Mouse (Mus musculus) lung, postnatal 0 days (tissue): ENCODE measurements at regions not wholly inside any gene's neighbourhood (a gene's known extent, or its start where the extent isn't known, plus 50 kb on each side); places are given as distances from the start of the nearest gene placed in this dataset.

ENCODE experiments used
- ATAC-seq: fragments of 200-750 bp; cut with Nextera tagmentation; 2 replicates; pipeline ENCODE4 v1.8.0; 2017; ENCODE audit warnings: moderate library complexity
- DNase-seq: peaks from one replicate; pipeline ENCODE4 v3.0.0-alpha.2; 2016; ENCODE audit warnings: low spot score
- H3K27ac ChIP-seq: fragments of 300-500 bp; sonication (generic); 2 replicates; pipeline ENCODE4 v1.5.1; 2014; ENCODE audit warnings: antibody characterized with exemption, mild to moderate bottlenecking, low read length, mixed read lengths
- H3K27me3 ChIP-seq: fragments of 300-500 bp; sonication (generic); replicated peaks from 2 replicates; pipeline ENCODE4 v1.6.1; 2014; ENCODE audit warnings: low read length, mixed read lengths; ENCODE audit not compliant: insufficient read depth
- H3K36me3 ChIP-seq: fragments of 300-500 bp; sonication (generic); 2 replicates; pipeline ENCODE4 v1.6.1; 2014; ENCODE audit warnings: low read length, mixed read lengths; ENCODE audit not compliant: insufficient read depth
- H3K4me1 ChIP-seq: fragments of 300-500 bp; sonication (generic); 2 replicates; pipeline ENCODE4 v1.6.1; 2014; ENCODE audit warnings: antibody characterized with exemption, low read depth, low read length, mixed read lengths; ENCODE audit not compliant: insufficient read depth
- H3K4me2 ChIP-seq: fragments of 300-500 bp; sonication (generic); replicated peaks from 2 replicates; pipeline ENCODE4 v1.6.1; 2014; ENCODE audit warnings: low read depth, mild to moderate bottlenecking, low read length, moderate library complexity, mixed read lengths
- H3K4me3 ChIP-seq: fragments of 300-500 bp; sonication (generic); 2 replicates; pipeline ENCODE4 v1.5.1; 2014; ENCODE audit warnings: low read depth, low read length
- H3K9ac ChIP-seq: fragments of 300-500 bp; sonication (generic); replicated peaks from 2 replicates; pipeline ENCODE4 v1.6.1; 2014; ENCODE audit warnings: low read depth, mild to moderate bottlenecking
- H3K9me3 ChIP-seq: fragments of 300-500 bp; sonication (generic); 2 replicates; pipeline ENCODE4 v1.6.1; 2016; ENCODE audit warnings: low read length, mixed read lengths
- CTCF ChIP-seq: IDR thresholded peaks from 2 replicates; pipeline ENCODE4 v1.5.1; 2016; ENCODE audit warnings: antibody characterized with exemption, mild to moderate bottlenecking
- EP300 ChIP-seq: IDR thresholded peaks from 2 replicates; pipeline ENCODE4 v1.6.1; 2016; ENCODE audit warnings: antibody characterized with exemption, mild to moderate bottlenecking, control low read depth
- WGBS: fragments of 180-500 bp; shearing (Covaris S2); extraction: QIAGEN DNeasy Blood & Tissue Kit; methylation state at CpG from one replicate; pipeline ENCODE4 v1.1.7; 2014; 5-methylcytosine and 5-hydroxymethylcytosine counted together

DNA sequence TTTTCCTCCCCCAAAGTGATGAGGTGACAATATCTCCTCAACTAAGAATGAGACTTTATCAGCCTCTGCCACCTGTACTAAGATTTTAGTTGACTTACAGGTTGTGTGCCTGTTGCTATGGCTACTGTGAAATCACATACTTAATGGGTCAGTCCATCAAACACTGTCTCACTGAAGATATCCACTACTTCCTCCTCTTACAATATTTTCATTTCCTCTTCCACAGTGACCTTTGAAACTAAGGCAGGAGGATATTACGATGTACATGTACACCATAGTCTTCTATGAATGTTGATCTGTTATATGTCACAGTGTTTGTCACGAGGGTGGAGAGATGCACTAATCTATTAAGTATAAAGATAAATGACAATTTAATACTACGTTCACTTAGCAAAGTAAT lies 212.4 kb upstream of the Dab2 start:
- Histone ChIP-seq H3K4me2 (no peak overlapping the region), H3K27ac (no peak overlapping the region), H3K9ac (no peak overlapping the region), H3K9me3 (no peaks in the 10 kb centered on the region), H3K4me3 (no peak overlapping the region), H3K4me1 (no peaks in the 10 kb centered on the region), H3K36me3 (no peaks in the 10 kb centered on the region), H3K27me3 (no peaks in the 10 kb centered on the region)
- DNase-seq (no peak), ATAC-seq (no peak)
- no peak for TF ChIP-seq CTCF
- TF ChIP-seq EP300: no peak
- 64% methylated on average over 3 of the region's 3 CpGs for WGBS

DNA sequence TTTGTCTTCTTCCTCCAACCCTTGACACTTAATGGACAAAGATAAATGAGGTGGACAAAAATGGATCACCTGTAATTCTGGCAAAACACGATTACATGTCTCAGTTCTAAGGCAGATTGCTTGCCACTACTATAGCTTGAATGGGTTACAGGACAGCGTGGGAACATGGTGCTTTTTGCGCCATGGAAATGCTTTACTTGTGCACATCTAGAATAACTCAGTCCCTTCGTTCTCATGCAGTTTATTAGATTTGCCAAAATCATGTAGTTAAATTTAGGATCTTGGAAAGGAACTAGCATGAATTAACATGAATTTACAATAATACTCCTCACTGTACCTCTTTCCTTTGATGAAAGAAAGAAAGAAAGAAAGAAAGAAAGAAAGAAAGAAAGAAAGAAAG lies 211.1 kb upstream of the Dab2 start:
- H3K4me3 ChIP-seq: no peak overlapping the region
- no peaks in the 10 kb centered on the region for H3K27me3 ChIP-seq
- no peaks in the 10 kb centered on the region for H3K4me1 ChIP-seq
- H3K27ac ChIP-seq: no peak overlapping the region
- no peaks in the 10 kb centered on the region for H3K36me3 ChIP-seq
- DNase-seq (no peak), ATAC-seq (no peak)
- 85% methylated on average over 4 of the region's 4 CpGs for WGBS
- TF ChIP-seq EP300: no peak
- TF ChIP-seq CTCF: no peak
- H3K9ac ChIP-seq: no peak overlapping the region
- H3K4me2 ChIP-seq: no peak overlapping the region
- no peaks in the 10 kb centered on the region for H3K9me3 ChIP-seq

DNA sequence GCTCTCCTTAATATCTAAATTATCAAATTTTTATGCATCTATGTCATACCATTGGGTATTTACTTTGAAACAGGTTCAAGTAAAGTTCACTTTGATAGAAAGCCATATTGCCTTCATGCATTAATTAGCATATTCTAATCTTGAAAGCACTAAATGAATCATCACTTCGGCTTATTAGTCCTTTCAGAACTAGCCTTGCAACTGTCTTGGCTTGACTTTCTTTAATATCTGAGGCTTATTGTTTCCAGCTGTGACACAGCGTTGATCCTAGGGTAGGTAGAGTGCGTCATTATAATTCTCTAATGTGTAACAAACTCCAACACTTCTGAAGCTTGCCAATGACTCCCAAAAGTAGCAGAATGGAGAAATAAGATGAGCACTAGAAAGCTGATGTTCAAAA lies 169.9 kb upstream of the Dab2 start:
- no peak for TF ChIP-seq CTCF
- TF ChIP-seq EP300: no peak
- Histone ChIP-seq H3K4me2 (no peak overlapping the region), H3K9ac (no peak overlapping the region), H3K27me3 (no peaks in the 10 kb centered on the region), H3K4me3 (no peak overlapping the region), H3K36me3 (no peaks in the 10 kb centered on the region), H3K4me1 (no peaks in the 10 kb centered on the region), H3K27ac (no peak overlapping the region), H3K9me3 (no peaks in the 10 kb centered on the region)
- no peak for ATAC-seq
- WGBS: 71% methylated on average over 3 of the region's 3 CpGs
- no peak for DNase-seq

GRCm38 (mm10) chr15:6132216-6132615 lies 167.4 kb upstream of the Dab2 start:
- ATAC-seq: no peak
- Histone ChIP-seq H3K36me3 (no peaks in the 10 kb centered on the region), H3K4me3 (no peak overlapping the region), H3K27me3 (no peaks in the 10 kb centered on the region), H3K4me2 (no peak overlapping the region), H3K9me3 (no peaks in the 10 kb centered on the region), H3K27ac (no peak overlapping the region), H3K4me1 (no peaks in the 10 kb centered on the region), H3K9ac (no peak overlapping the region)
- no peak for TF ChIP-seq EP300
- TF ChIP-seq CTCF: no peak
- DNase-seq: no peak

DNA sequence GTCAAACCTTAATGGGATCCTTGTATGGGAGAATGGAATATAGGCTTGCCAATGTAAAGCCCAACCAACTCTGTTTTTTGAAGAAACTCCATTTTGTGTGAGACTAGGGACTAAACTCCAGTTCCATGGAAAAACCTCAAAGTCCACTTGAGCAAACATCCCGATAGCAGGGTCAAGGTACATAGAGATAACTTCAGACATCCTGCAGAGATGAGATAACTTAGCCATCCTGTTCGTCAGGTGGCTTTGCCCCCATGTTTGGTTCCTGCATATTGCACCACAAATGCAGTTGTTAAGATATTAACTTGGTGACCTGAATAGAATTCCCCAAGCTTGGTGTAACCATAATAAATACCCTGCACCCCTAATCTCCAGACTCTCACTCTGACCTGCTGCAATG lies 154.5 kb upstream of the Dab2 start:
- WGBS: 58% methylated on average over 2 of the region's 2 CpGs
- Histone ChIP-seq H3K27me3 (no peaks in the 10 kb centered on the region), H3K9ac (no peak overlapping the region)

GRCm38 (mm10) chr15:6154706-6155105 lies 144.9 kb upstream of the Dab2 start:
- no peak overlapping the region for H3K4me3 ChIP-seq
- 42% methylated on average over 9 of the region's 9 CpGs for WGBS
- H3K27me3 ChIP-seq: no peaks in the 10 kb centered on the region
- TF ChIP-seq CTCF (no peak), EP300 (no peak)
- no peak overlapping the region for H3K4me2 ChIP-seq
- no peaks in the 10 kb centered on the region for H3K4me1 ChIP-seq
- no peak overlapping the region for H3K9ac ChIP-seq
- ATAC-seq (no peak), DNase-seq (no peak)
- no peaks in the 10 kb centered on the region for H3K36me3 ChIP-seq
- H3K27ac ChIP-seq: no peak overlapping the region
- H3K9me3 ChIP-seq: no peaks in the 10 kb centered on the region

More for the DNA sequence above, 154.5 kb upstream of the Dab2 start:
- ATAC-seq (no peak), DNase-seq (no peak)
- no peak overlapping the region for H3K4me2 ChIP-seq
- H3K36me3 ChIP-seq: no peaks in the 10 kb centered on the region
- no peak overlapping the region for H3K27ac ChIP-seq
- no peak for TF ChIP-seq CTCF
- TF ChIP-seq EP300: no peak
- no peaks in the 10 kb centered on the region for H3K4me1 ChIP-seq
- no peak overlapping the region for H3K4me3 ChIP-seq
- no peaks in the 10 kb centered on the region for H3K9me3 ChIP-seq

DNA sequence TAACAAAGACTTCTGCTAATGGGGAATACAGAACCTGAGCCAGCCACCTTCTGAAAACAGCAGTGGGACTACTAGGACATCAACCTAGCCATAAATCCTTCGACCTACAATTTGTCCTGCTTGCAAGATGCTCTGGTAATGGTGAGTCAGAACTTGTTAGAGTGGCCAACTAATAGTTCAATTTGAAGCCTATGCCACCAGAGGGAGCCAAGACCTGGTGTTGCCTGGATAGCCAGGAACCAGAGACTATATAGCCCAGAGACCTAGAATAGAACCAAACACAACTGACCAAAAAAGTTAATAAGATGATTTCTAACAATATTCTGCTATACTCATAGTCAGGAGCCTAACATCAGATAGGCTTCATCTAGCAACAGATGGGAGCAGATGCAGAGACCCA lies 119.3 kb upstream of the Dab2 start:
- Histone ChIP-seq H3K4me2 (no peak overlapping the region), H3K27me3 (no peaks in the 10 kb centered on the region), H3K9ac (no peak overlapping the region), H3K9me3 (no peaks in the 10 kb centered on the region), H3K36me3 (no peaks in the 10 kb centered on the region), H3K4me3 (no peak overlapping the region), H3K4me1 (no peaks in the 10 kb centered on the region), H3K27ac (no peak overlapping the region)
- DNase-seq (no peak), ATAC-seq (no peak)
- WGBS: 91% methylated on average over 1 of the region's 1 CpGs
- TF ChIP-seq EP300 (no peak), CTCF (no peak)
